ENCODE assay signal across 8 mouse cellular contexts in genomic region chr17:33914969-33915391, GRCm38 (mm10). TPM values are rescaled to one million over a fixed set of nuclear protein-coding genes. Genes with fewer than 3 reads are reported as not detected.
DNase-seq lines count a peak whose midpoint lies in the region; ATAC-seq and TF ChIP-seq lines count a peak whose summit lies in the region.

No protein-coding gene starts in this region.

- H3K36me3 ChIP-seq in kidney, embryonic 15.5 days: peaks cover 54% of the 10 kb centered on the region
- peaks cover 47% of the 10 kb centered on the region for H3K36me3 ChIP-seq in hindbrain, embryonic 12.5 days
- peaks cover 44% of the 10 kb centered on the region for H3K36me3 ChIP-seq in midbrain, embryonic 14.5 days (ENCODE audit: control insufficient read depth, insufficient read depth, low read length)

- WGBS in kidney, embryonic 15.5 days: 79% methylated on average over 13 of the region's 13 CpGs
- WGBS in bone marrow, adult 2 months: 76% methylated on average over 13 of the region's 13 CpGs
- 72% methylated on average over 13 of the region's 13 CpGs for WGBS in hindbrain, embryonic 12.5 days
- 64% methylated on average over 13 of the region's 13 CpGs for WGBS in midbrain, embryonic 14.5 days

- no peaks in the 10 kb centered on the region for H3K27me3 ChIP-seq in kidney, embryonic 15.5 days
- 0 out of 2 replicates have a peak, but pooled peaks cover 9% of the 10 kb centered on the region for H3K27me3 ChIP-seq in hindbrain, embryonic 12.5 days
- no peaks in the 10 kb centered on the region for H3K27me3 ChIP-seq in midbrain, embryonic 14.5 days (ENCODE audit: control insufficient read depth, insufficient read depth, low read length)

- peak overlapping the region; percentile 10; the same call in 1 of the 2 replicates for H3K27ac ChIP-seq in kidney, embryonic 15.5 days
- H3K27ac ChIP-seq in bone marrow, adult 2 months (ENCODE audit: control insufficient read depth, insufficient read depth, low read depth, low read length, poor library complexity): no peak overlapping the region
- H3K27ac ChIP-seq in hindbrain, embryonic 12.5 days: peak overlapping the region; percentile 30
- H3K27ac ChIP-seq in midbrain, embryonic 14.5 days (replicated peaks; ENCODE audit: low read depth, low read length): peak overlapping the region; percentile 41; the same call in 1 of the 2 replicates
- H3K27ac ChIP-seq in left cerebral cortex, adult 2 months: no peak overlapping the region

- no peak for DNase-seq in kidney, postnatal 10 days
- DNase-seq in midbrain, embryonic 14.5 days: no peak
- DNase-seq in left cerebral cortex, adult 2 months (ENCODE audit: extremely low spot score in 1 of 2, low spot score in 2 of 2): no peak
- no peak for DNase-seq in thymus, postnatal 0 days (ENCODE audit: low spot score)
- DNase-seq in spleen, postnatal 10 days (ENCODE audit: low spot score in 2 of 2): no peak

- intact Hi-C loops in left cerebral cortex, adult 2 months (cut with DNase I): no loop called here

- no peak overlapping the region for H3K9ac ChIP-seq in kidney, embryonic 15.5 days
- no peak overlapping the region for H3K9ac ChIP-seq in hindbrain, embryonic 12.5 days
- no peak overlapping the region for H3K9ac ChIP-seq in midbrain, embryonic 14.5 days (replicated peaks; ENCODE audit: low read length)

- H3K4me2 ChIP-seq in kidney, embryonic 15.5 days: peak overlapping the region; percentile 62
- H3K4me2 ChIP-seq in hindbrain, embryonic 12.5 days (replicated peaks): peak overlapping the region; percentile 46
- peak overlapping the region; percentile 65 for H3K4me2 ChIP-seq in midbrain, embryonic 14.5 days (ENCODE audit: low read length)

- H3K4me1 ChIP-seq in kidney, embryonic 15.5 days: peaks cover 72% of the 10 kb centered on the region
- H3K4me1 ChIP-seq in bone marrow, adult 2 months (ENCODE audit: control insufficient read depth, insufficient read depth, low read length): peaks cover 6% of the 10 kb centered on the region
- H3K4me1 ChIP-seq in hindbrain, embryonic 12.5 days: peaks cover 45% of the 10 kb centered on the region
- H3K4me1 ChIP-seq in midbrain, embryonic 14.5 days (ENCODE audit: control insufficient read depth, insufficient read depth, low read length): peaks cover 31% of the 10 kb centered on the region

- H3K4me3 ChIP-seq in kidney, embryonic 15.5 days (replicated peaks): peak overlapping the region; percentile 64; the same call in 1 of the 2 replicates
- peak overlapping the region; percentile 35 for H3K4me3 ChIP-seq in bone marrow, adult 2 months (replicated peaks; ENCODE audit: control insufficient read depth, low read depth, low read length)
- H3K4me3 ChIP-seq in hindbrain, embryonic 12.5 days: no peak overlapping the region; the same call in 1 of the 2 replicates
- H3K4me3 ChIP-seq in midbrain, embryonic 14.5 days (replicated peaks; ENCODE audit: low read depth, low read length): peak overlapping the region; percentile 49
- H3K4me3 ChIP-seq in left cerebral cortex, adult 2 months: no peak overlapping the region; the same call in 1 of the 2 replicates

- H3K9me3 ChIP-seq in kidney, embryonic 15.5 days (replicated peaks): no peaks in the 10 kb centered on the region
- no peaks in the 10 kb centered on the region for H3K9me3 ChIP-seq in hindbrain, embryonic 12.5 days (replicated peaks)
- H3K9me3 ChIP-seq in midbrain, embryonic 14.5 days (ENCODE audit: control insufficient read depth, low read length): no peaks in the 10 kb centered on the region

- TF ChIP-seq CTCF in bone marrow, adult 2 months (IDR thresholded peaks at IDR 0.05; ENCODE audit: control insufficient read depth, insufficient read depth, low read length): peak; percentile 23; the same call in 1 of the 2 replicates
- TF ChIP-seq CTCF in left cerebral cortex, adult 2 months (IDR thresholded peaks at IDR 0.05): no peak; the same call in 1 of the 2 replicates

- no peak for ATAC-seq in kidney, embryonic 15.5 days (replicated peaks; ENCODE audit: low FRiP score)
- no peak for ATAC-seq in hindbrain, embryonic 12.5 days (ENCODE audit: low FRiP score)
- no peak for ATAC-seq in midbrain, embryonic 14.5 days (ENCODE audit: low FRiP score, low TSS enrichment)

- no peak for TF ChIP-seq POLR2A in bone marrow, adult 2 months (IDR thresholded peaks at IDR 0.05; ENCODE audit: borderline replicate concordance, control insufficient read depth, low read depth, low read length)

RNA-seq across cellular contexts. Expression of gene Tapbp, which starts 0.7 kb away (rescaled TPM):
- polyA plus RNA-seq in kidney, embryonic 15.5 days (2015; fragmentation: Nextera tagmentation; extraction: Ambion mirVana): 28.3 and 35.9 TPM in 2 replicates
- 75.8 and 87.3 TPM in 2 replicates for polyA plus RNA-seq in bone marrow, adult 2 months (2011; ENCODE audit: insufficient read depth, insufficient read length, low replicate concordance, missing spikeins)
- 23.9 and 27.6 TPM in 2 replicates for polyA plus RNA-seq in hindbrain, embryonic 12.5 days (2016; fragmentation: Nextera tagmentation; extraction: Ambion mirVana)
- 18.3 and 20.6 TPM in 2 replicates for polyA plus RNA-seq in midbrain, embryonic 14.5 days (2014; fragmentation: Nextera tagmentation; extraction: Ambion mirVana)
- 10 to 100 TPM; 41.3 to 44.2 TPM for total RNA-seq in left cerebral cortex, adult 2 months (2021)
- polyA plus RNA-seq in thymus, postnatal 0 days (2015; fragmentation: Nextera tagmentation; extraction: Ambion mirVana): 131 and 140 TPM in 2 replicates

RNA-seq across cellular contexts. Expression of gene Zbtb22, which starts 0.7 kb away (rescaled TPM):
- 17.5 and 19.3 TPM in 2 replicates for polyA plus RNA-seq in kidney, embryonic 15.5 days (2015; fragmentation: Nextera tagmentation; extraction: Ambion mirVana)
- 21.2 and 26.3 TPM in 2 replicates for polyA plus RNA-seq in bone marrow, adult 2 months (2011; ENCODE audit: insufficient read depth, insufficient read length, low replicate concordance, missing spikeins)
- polyA plus RNA-seq in hindbrain, embryonic 12.5 days (2016; fragmentation: Nextera tagmentation; extraction: Ambion mirVana): 21.7 and 25.5 TPM in 2 replicates
- polyA plus RNA-seq in midbrain, embryonic 14.5 days (2014; fragmentation: Nextera tagmentation; extraction: Ambion mirVana): 12.1 and 13.1 TPM in 2 replicates
- total RNA-seq in left cerebral cortex, adult 2 months (2021): 10 to 100 TPM; 35.8 to 36.0 TPM
- 13.8 and 14.9 TPM in 2 replicates for polyA plus RNA-seq in thymus, postnatal 0 days (2015; fragmentation: Nextera tagmentation; extraction: Ambion mirVana)

RNA-seq across cellular contexts. Expression of gene Daxx, which starts 5.8 kb away (rescaled TPM):
- polyA plus RNA-seq in kidney, embryonic 15.5 days (2015; fragmentation: Nextera tagmentation; extraction: Ambion mirVana): 47.6 and 60.0 TPM in 2 replicates
- polyA plus RNA-seq in bone marrow, adult 2 months (2011; ENCODE audit: insufficient read depth, insufficient read length, low replicate concordance, missing spikeins): 26.4 and 42.3 TPM in 2 replicates
- 55.5 and 61.2 TPM in 2 replicates for polyA plus RNA-seq in hindbrain, embryonic 12.5 days (2016; fragmentation: Nextera tagmentation; extraction: Ambion mirVana)
- polyA plus RNA-seq in midbrain, embryonic 14.5 days (2014; fragmentation: Nextera tagmentation; extraction: Ambion mirVana): 40.7 and 44.6 TPM in 2 replicates
- 10 to 100 TPM; 25.5 to 27.7 TPM for total RNA-seq in left cerebral cortex, adult 2 months (2021)
- polyA plus RNA-seq in thymus, postnatal 0 days (2015; fragmentation: Nextera tagmentation; extraction: Ambion mirVana): 62.9 and 67.8 TPM in 2 replicates

RNA-seq across cellular contexts. Expression of gene Platr17, which starts 10.0 kb away (rescaled TPM):
- polyA plus RNA-seq in kidney, embryonic 15.5 days (2015; fragmentation: Nextera tagmentation; extraction: Ambion mirVana): 0.19 TPM in 1 of 2 replicates, not detected in the other
- 1.2 and 1.9 TPM in 2 replicates for polyA plus RNA-seq in bone marrow, adult 2 months (2011; ENCODE audit: insufficient read depth, insufficient read length, low replicate concordance, missing spikeins)
- polyA plus RNA-seq in hindbrain, embryonic 12.5 days (2016; fragmentation: Nextera tagmentation; extraction: Ambion mirVana): 0.30 TPM in 1 of 2 replicates, not detected in the other
- 1.1 TPM in 1 of 2 replicates, not detected in the other for polyA plus RNA-seq in midbrain, embryonic 14.5 days (2014; fragmentation: Nextera tagmentation; extraction: Ambion mirVana)
- not detected for total RNA-seq in left cerebral cortex, adult 2 months (2021)
- polyA plus RNA-seq in thymus, postnatal 0 days (2015; fragmentation: Nextera tagmentation; extraction: Ambion mirVana): 1.6 and 1.9 TPM in 2 replicates

RNA-seq across cellular contexts. Expression of gene Rgl2, which starts 14.4 kb away (rescaled TPM):
- 30.7 and 34.5 TPM in 2 replicates for polyA plus RNA-seq in kidney, embryonic 15.5 days (2015; fragmentation: Nextera tagmentation; extraction: Ambion mirVana)
- polyA plus RNA-seq in bone marrow, adult 2 months (2011; ENCODE audit: insufficient read depth, insufficient read length, low replicate concordance, missing spikeins): 91.8 and 173 TPM in 2 replicates
- polyA plus RNA-seq in hindbrain, embryonic 12.5 days (2016; fragmentation: Nextera tagmentation; extraction: Ambion mirVana): 63.1 and 64.1 TPM in 2 replicates
- polyA plus RNA-seq in midbrain, embryonic 14.5 days (2014; fragmentation: Nextera tagmentation; extraction: Ambion mirVana): 47.2 and 50.3 TPM in 2 replicates
- 10 to 100 TPM; 63.4 to 74.3 TPM for total RNA-seq in left cerebral cortex, adult 2 months (2021)
- 37.5 and 42.3 TPM in 2 replicates for polyA plus RNA-seq in thymus, postnatal 0 days (2015; fragmentation: Nextera tagmentation; extraction: Ambion mirVana)

Comparison
In these comparisons a context has a peak if more than half of its experiments do, and no peak if none do; other contexts are left out.
1. H3K27ac ChIP-seq: peak in kidney, embryonic 15.5 days (single experiment), hindbrain, embryonic 12.5 days (single experiment) and midbrain, embryonic 14.5 days (single experiment); none in bone marrow, adult 2 months (single experiment) and left cerebral cortex, adult 2 months (single experiment).
2. H3K4me3 ChIP-seq: peak in kidney, embryonic 15.5 days (single experiment), bone marrow, adult 2 months (single experiment) and midbrain, embryonic 14.5 days (single experiment); none in hindbrain, embryonic 12.5 days (single experiment) and left cerebral cortex, adult 2 months (single experiment).
3. Peak in every context shown above with its lines, with median percentiles within 50 percentile points of each other: H3K4me2 ChIP-seq.